Comparison of ENCODE assay signal across 9 mouse cellular contexts in genomic region chr10:59864884-59865726, GRCm38 (mm10). TPM values are rescaled to one million over a fixed set of nuclear protein-coding genes. Genes with fewer than 3 reads are reported as not detected.
DNase-seq lines count a peak whose midpoint lies in the region; ATAC-seq and TF ChIP-seq lines count a peak whose summit lies in the region.
"Had no signal": no experiment of that assay in that cellular context is flagged by ENCODE, and none has a peak within 500 bp of the region (broad histone marks: within the 10 kb centered on the region; RNA-seq: fewer than 3 reads in every experiment).

No protein-coding gene starts in this region.

- peaks cover 27% of the 10 kb centered on the region for H3K4me1 ChIP-seq in forebrain, embryonic 10.5 days
- peaks cover 11% of the 10 kb centered on the region for H3K4me1 ChIP-seq in liver, embryonic 15.5 days (replicated peaks)
- H3K4me1 ChIP-seq in neural tube, embryonic 13.5 days (replicated peaks), result peaks cover 21% of the 10 kb centered on the region
- H3K4me1 ChIP-seq in stomach, postnatal 0 days (replicated peaks; ENCODE audit: control insufficient read depth, insufficient read depth), result no peaks in the 10 kb centered on the region

- H3K9ac ChIP-seq in liver, embryonic 15.5 days, result no peak overlapping the region
- no peak overlapping the region for H3K9ac ChIP-seq in neural tube, embryonic 13.5 days
- H3K9ac ChIP-seq in stomach, postnatal 0 days (ENCODE audit: low read length), result no peak overlapping the region
- H3K9ac ChIP-seq: embryonic facial prominence, embryonic 13.5 days had no signal

- WGBS in forebrain, embryonic 10.5 days, result 42% methylated on average over 13 of the region's 13 CpGs
- 26% methylated on average over 13 of the region's 13 CpGs for WGBS in liver, embryonic 15.5 days (ENCODE audit: insufficient replicate concordance)
- 36% methylated on average over 13 of the region's 13 CpGs for WGBS in neural tube, embryonic 13.5 days
- WGBS in stomach, postnatal 0 days, result 39% methylated on average over 13 of the region's 13 CpGs

- no peak for TF ChIP-seq EP300 in stomach, postnatal 0 days (optimal IDR thresholded peaks at IDR 0.05)

- intact Hi-C loops in heart, postnatal 10 days (cut with DNase I), result loop anchor here (5.0 kb wide), 6 partner anchors 373 to 698 kb away; no protein-coding TSS in a partner anchor

- H3K27me3 ChIP-seq in forebrain, embryonic 10.5 days (ENCODE audit: poor library complexity, severe bottlenecking), result no peaks in the 10 kb centered on the region
- no peaks in the 10 kb centered on the region for H3K27me3 ChIP-seq in liver, embryonic 15.5 days
- no peaks in the 10 kb centered on the region for H3K27me3 ChIP-seq in neural tube, embryonic 13.5 days
- no peaks in the 10 kb centered on the region for H3K27me3 ChIP-seq in stomach, postnatal 0 days (ENCODE audit: control insufficient read depth, insufficient read depth, low read length)
- H3K27me3 ChIP-seq: embryonic facial prominence, embryonic 13.5 days had no signal

- ATAC-seq in liver, embryonic 15.5 days (ENCODE audit: insufficient read depth), result peak; percentile 74
- ATAC-seq in neural tube, embryonic 13.5 days (ENCODE audit: low read depth), result peak; percentile 73
- ATAC-seq in stomach, postnatal 0 days (ENCODE audit: low FRiP score, low TSS enrichment), result peak; percentile 76

- peaks cover 13% of the 10 kb centered on the region; the same call in 1 of the 2 replicates for H3K36me3 ChIP-seq in forebrain, embryonic 10.5 days (replicated peaks)
- peaks cover 14% of the 10 kb centered on the region; the same call in 1 of the 2 replicates for H3K36me3 ChIP-seq in liver, embryonic 15.5 days (replicated peaks)
- H3K36me3 ChIP-seq in neural tube, embryonic 13.5 days, result no peaks in the 10 kb centered on the region
- H3K36me3 ChIP-seq in stomach, postnatal 0 days (ENCODE audit: control insufficient read depth, insufficient read depth, low read length), result peaks cover 3% of the 10 kb centered on the region; the same call in 1 of the 2 replicates

- peak; percentile 94 for DNase-seq in CD4-positive, CD25-positive, alpha-beta regulatory T cell, adult 2 months (ENCODE audit: low read depth, low spot score)
- DNase-seq in brain, embryonic 14.5 days (ENCODE audit: low read depth), result peak; percentile 81
- peak; percentile 83 for DNase-seq in forebrain, embryonic 10.5 days (ENCODE audit: extremely low spot score, low spot score)
- DNase-seq in heart, postnatal 10 days, result peak; percentile 90 to 94
- DNase-seq in kidney, postnatal 36 days, result peak; percentile 84 to 94
- peak; percentile 88 for DNase-seq in stomach, postnatal 0 days (ENCODE audit: low spot score)

- H3K4me3 ChIP-seq in forebrain, embryonic 10.5 days, result no peak overlapping the region
- no peak overlapping the region for H3K4me3 ChIP-seq in liver, embryonic 15.5 days (replicated peaks)
- no peak overlapping the region for H3K4me3 ChIP-seq in neural tube, embryonic 13.5 days
- H3K4me3 ChIP-seq in stomach, postnatal 0 days (ENCODE audit: low read depth, low read length), result no peak overlapping the region
- H3K4me3 ChIP-seq: embryonic facial prominence, embryonic 13.5 days had no signal

- TF ChIP-seq POLR2A in brain, embryonic 14.5 days (IDR thresholded peaks at IDR 0.05; ENCODE audit: borderline replicate concordance, extremely low read depth, insufficient read depth, insufficient read length, poor library complexity, severe bottlenecking), result no peak

- H3K27ac ChIP-seq in forebrain, embryonic 10.5 days, result no peak overlapping the region
- peak overlapping the region; percentile 29; the same call in 1 of the 2 replicates for H3K27ac ChIP-seq in liver, embryonic 15.5 days (replicated peaks)
- H3K27ac ChIP-seq in neural tube, embryonic 13.5 days (replicated peaks), result no peak overlapping the region
- no peak overlapping the region for H3K27ac ChIP-seq in stomach, postnatal 0 days (replicated peaks)
- H3K27ac ChIP-seq: embryonic facial prominence, embryonic 13.5 days had no signal

- no peaks in the 10 kb centered on the region for H3K9me3 ChIP-seq in forebrain, embryonic 10.5 days
- H3K9me3 ChIP-seq in liver, embryonic 15.5 days (replicated peaks), result no peaks in the 10 kb centered on the region
- H3K9me3 ChIP-seq in neural tube, embryonic 13.5 days, result no peaks in the 10 kb centered on the region
- H3K9me3 ChIP-seq in stomach, postnatal 0 days (ENCODE audit: control insufficient read depth, low read length), result no peaks in the 10 kb centered on the region
- H3K9me3 ChIP-seq: embryonic facial prominence, embryonic 13.5 days had no signal

- H3K4me2 ChIP-seq in liver, embryonic 15.5 days, result no peak overlapping the region
- no peak overlapping the region for H3K4me2 ChIP-seq in neural tube, embryonic 13.5 days
- H3K4me2 ChIP-seq in stomach, postnatal 0 days (replicated peaks; ENCODE audit: low read depth), result no peak overlapping the region
- H3K4me2 ChIP-seq: embryonic facial prominence, embryonic 13.5 days had no signal

- peak; percentile 100 for TF ChIP-seq CTCF in brain, embryonic 14.5 days (IDR thresholded peaks at IDR 0.05; ENCODE audit: borderline replicate concordance, extremely low read depth, insufficient read depth, insufficient read length)
- peak; percentile 100 for TF ChIP-seq CTCF in stomach, postnatal 0 days (IDR thresholded peaks at IDR 0.05; ENCODE audit: low read depth)

RNA-seq across cellular contexts. Expression of gene Dnajb12, which starts 14.3 kb away (rescaled TPM):
- polyA plus RNA-seq in brain, embryonic 14.5 days (2012; rRNA removed), result 22.6 and 34.0 TPM in 2 replicates
- polyA plus RNA-seq in forebrain, embryonic 10.5 days (2016; fragmentation: Nextera tagmentation; extraction: Ambion mirVana), result 26.2 and 27.9 TPM in 2 replicates
- total RNA-seq in heart, postnatal 10 days (2021), result 10 to 100 TPM; 35.2 to 41.9 TPM
- polyA plus RNA-seq in liver, embryonic 15.5 days (2015; fragmentation: Nextera tagmentation; extraction: Ambion mirVana), result 14.3 and 15.0 TPM in 2 replicates
- polyA plus RNA-seq in neural tube, embryonic 13.5 days (2015; fragmentation: Nextera tagmentation; extraction: Ambion mirVana), result 20.4 and 21.2 TPM in 2 replicates
- polyA plus RNA-seq in stomach, postnatal 0 days (2015; fragmentation: Nextera tagmentation; extraction: Ambion mirVana), result 17.4 and 19.0 TPM in 2 replicates
